Mouse (Mus musculus) kidney, adult 2 months (tissue): ENCODE results near the gene Tnrc6b.

Experiments
- CTCF ChIP-seq: fragments of 200-500 bp; conservative IDR thresholded peaks from 2 replicates; pipeline ENCODE4 v1.5.1; 2011; ENCODE audit warnings: low read depth, mild to moderate bottlenecking, control low read depth, low read length, moderate library complexity, mixed read lengths; ENCODE audit not compliant: insufficient read depth, insufficient read length
- POLR2A ChIP-seq: fragments of 200-500 bp; IDR thresholded peaks from one replicate; pipeline ENCODE4 v1.6.1; 2011; ENCODE audit warnings: low read depth, low read length, control low read depth

- TF ChIP-seq CTCF (no peak), POLR2A (no peak)
Observed at GRCm38 (mm10) chr15:80936686-80937085, 225.6 kb downstream of the Tnrc6b start.
